In the genomic region with DNA sequence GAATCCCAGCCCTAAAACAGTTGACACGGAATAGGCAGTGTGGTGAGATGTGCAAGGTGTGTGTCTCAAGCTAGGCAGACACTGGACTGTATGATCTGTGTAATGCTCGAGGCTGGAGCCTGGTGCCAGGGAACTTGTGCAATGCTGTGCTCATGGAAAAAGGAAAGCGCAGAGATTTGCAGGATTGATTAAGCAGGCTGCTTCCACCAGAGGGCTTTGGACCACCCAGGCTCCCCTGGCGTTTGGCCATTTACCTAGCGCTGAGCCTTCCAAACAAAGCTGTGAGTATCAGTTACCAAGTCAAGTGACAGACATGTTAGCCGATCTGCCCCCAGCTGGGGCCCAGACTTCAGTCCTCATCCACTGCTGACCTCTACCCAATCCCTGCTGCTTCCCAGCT, we compare ENCODE assay signal across 12 mouse cellular contexts. TPM values are rescaled to one million over a fixed set of nuclear protein-coding genes. Genes with fewer than 3 reads are reported as not detected.
A peak's percentile ranks its signal among the peaks of the same experiment; 100 is the strongest.
DNase-seq lines count a peak whose midpoint lies in the region.
"Had no signal": no experiment of that assay in that cellular context is flagged by ENCODE, and none has a peak within 500 bp of the region (broad histone marks: within the 10 kb centered on the region; RNA-seq: fewer than 3 reads in every experiment).

No protein-coding gene starts in this region.

- intact Hi-C loops in left cerebral cortex, postnatal 4 days (cut with DNase I): no loop called here
- intact Hi-C loops in left cerebral cortex, postnatal 14 days (cut with DNase I): no loop called here

- peak; percentile 53 for DNase-seq in left cerebral cortex, postnatal 4 days
- no peak for DNase-seq in left cerebral cortex, postnatal 14 days (ENCODE audit: low spot score in 2 of 2)
- DNase-seq in embryo, embryonic 11 days: peak; percentile 75
- peak; percentile 54 for DNase-seq in gonadal fat pad, adult 2 months (ENCODE audit: low read depth)
- DNase-seq in retina, postnatal 1 day: peak; percentile 62
- DNase-seq in urinary bladder, postnatal 10 days (ENCODE audit: low spot score): no peak
- no peak for DNase-seq in layer of hippocampus, adult 9-10 months (ENCODE audit: low spot score)
- DNase-seq: adrenal gland, postnatal 14 days; heart, adult 18-20 months; thymus, adult 18-20 months had no signal

RNA-seq across cellular contexts. Expression of gene Tmem239, which starts 1.9 kb away (rescaled TPM):
- total RNA-seq in left cerebral cortex, postnatal 4 days (2021): not detected
- total RNA-seq in left cerebral cortex, postnatal 14 days (2021): not detected
- polyA plus RNA-seq in gonadal fat pad, adult 2 months (2012; rRNA removed): 2.3 and 3.1 TPM in 2 replicates
- total RNA-seq: adrenal gland, postnatal 14 days; ES-E14; heart, adult 18-20 months; liver, adult 2 months had no signal
- polyA plus RNA-seq: liver, adult 2 months had no signal

RNA-seq across cellular contexts. Expression of gene 1700020A23Rik, which starts 3.1 kb away (rescaled TPM):
- not detected for total RNA-seq in left cerebral cortex, postnatal 4 days (2021)
- not detected for total RNA-seq in left cerebral cortex, postnatal 14 days (2021)
- polyA plus RNA-seq in gonadal fat pad, adult 2 months (2012; rRNA removed): 2.1 and 3.6 TPM in 2 replicates
- total RNA-seq: adrenal gland, postnatal 14 days; ES-E14; heart, adult 18-20 months; liver, adult 2 months had no signal
- polyA plus RNA-seq: liver, adult 2 months had no signal

RNA-seq across cellular contexts. Expression of gene Gm28372, which starts 3.2 kb away (rescaled TPM):
- not detected for total RNA-seq in left cerebral cortex, postnatal 4 days (2021)
- not detected for total RNA-seq in left cerebral cortex, postnatal 14 days (2021)
- not detected in 2 replicates for polyA plus RNA-seq in gonadal fat pad, adult 2 months (2012; rRNA removed)
- total RNA-seq: adrenal gland, postnatal 14 days; ES-E14; heart, adult 18-20 months; liver, adult 2 months had no signal
- polyA plus RNA-seq: liver, adult 2 months had no signal

RNA-seq across cellular contexts. Expression of gene Cpxm1, which starts 10.8 kb away (rescaled TPM):
- 10 to 100 TPM; 25.2 to 26.4 TPM for total RNA-seq in left cerebral cortex, postnatal 4 days (2021)
- total RNA-seq in left cerebral cortex, postnatal 14 days (2021): 10 to 100 TPM in 1 of 2 experiments, 1 to 10 TPM in 1; 8.5 to 13.2 TPM
- 34.3 and 49.9 TPM in 2 replicates for polyA plus RNA-seq in gonadal fat pad, adult 2 months (2012; rRNA removed)

RNA-seq across cellular contexts. Expression of gene Vps16, which starts 15.9 kb away (rescaled TPM):
- total RNA-seq in left cerebral cortex, postnatal 4 days (2021): 100 to 1,000 TPM in 1 of 2 experiments, 10 to 100 TPM in 1; 96.4 to 113 TPM
- 10 to 100 TPM; 66.7 to 83.6 TPM for total RNA-seq in left cerebral cortex, postnatal 14 days (2021)
- 48.8 and 71.6 TPM in 2 replicates for polyA plus RNA-seq in gonadal fat pad, adult 2 months (2012; rRNA removed)

Comparison
In these comparisons a context has a peak if more than half of its experiments do, and no peak if none do; other contexts are left out.
1. DNase-seq: peak in left cerebral cortex, postnatal 4 days (single experiment), embryo, embryonic 11 days (single experiment), gonadal fat pad, adult 2 months (single experiment) and retina, postnatal 1 day (single experiment); none in left cerebral cortex, postnatal 14 days (0 of 2), urinary bladder, postnatal 10 days (single experiment) and layer of hippocampus, adult 9-10 months (single experiment).